Mouse (Mus musculus) ES-Bruce4 (cell line): ENCODE measurements at regions not wholly inside any gene's neighbourhood (a gene's known extent, or its start where the extent isn't known, plus 50 kb on each side); places are given as distances from the start of the nearest gene placed in this dataset.

Source experiments
- H3K27ac ChIP-seq: 2 replicates; pipeline ENCODE4 v1.5.1; 2012; ENCODE audit warnings: low read length, inconsistent platforms; ENCODE audit not compliant: insufficient read depth
- H3K27me3 ChIP-seq: 2 replicates; pipeline ENCODE4 v1.6.1; 2012; ENCODE audit warnings: mild to moderate bottlenecking, low read length, inconsistent platforms; ENCODE audit not compliant: control insufficient read depth, poor library complexity, insufficient read depth, severe bottlenecking
- H3K36me3 ChIP-seq: 2 replicates; pipeline ENCODE4 v1.6.1; 2012; ENCODE audit warnings: inconsistent platforms, mild to moderate bottlenecking, low read length, moderate library complexity; ENCODE audit not compliant: control insufficient read depth, poor library complexity, insufficient read depth, severe bottlenecking
- H3K4me1 ChIP-seq: one replicate; pipeline ENCODE4 v1.8.1; 2011; ENCODE audit warnings: low read length; ENCODE audit not compliant: control insufficient read depth, insufficient read depth
- H3K4me3 ChIP-seq: 2 replicates; pipeline ENCODE4 v1.5.1; 2011; ENCODE audit warnings: low read depth, mild to moderate bottlenecking, low read length
- H3K9ac ChIP-seq: 2 replicates; pipeline ENCODE4 v1.6.1; 2012; ENCODE audit warnings: low read depth, mild to moderate bottlenecking, inconsistent platforms; ENCODE audit not compliant: poor library complexity, severe bottlenecking
- H3K9me3 ChIP-seq: replicated peaks from 2 replicates; pipeline ENCODE4 v1.6.1; 2012; ENCODE audit warnings: mild to moderate bottlenecking, low read length, inconsistent platforms; ENCODE audit not compliant: control insufficient read depth, poor library complexity, insufficient read depth, severe bottlenecking
- CTCF ChIP-seq: IDR thresholded peaks from one replicate; pipeline ENCODE4 v1.8.1; 2011; ENCODE audit warnings: low read depth, low read length
- EP300 ChIP-seq: IDR thresholded peaks from 2 replicates; pipeline ENCODE4 v1.6.1; 2011; ENCODE audit warnings: low read depth, low read length; ENCODE audit not compliant: insufficient read depth
- POLR2A ChIP-seq: IDR thresholded peaks from one replicate; pipeline ENCODE4 v1.8.1; 2011; ENCODE audit warnings: low read length; ENCODE audit not compliant: insufficient read depth

DNA sequence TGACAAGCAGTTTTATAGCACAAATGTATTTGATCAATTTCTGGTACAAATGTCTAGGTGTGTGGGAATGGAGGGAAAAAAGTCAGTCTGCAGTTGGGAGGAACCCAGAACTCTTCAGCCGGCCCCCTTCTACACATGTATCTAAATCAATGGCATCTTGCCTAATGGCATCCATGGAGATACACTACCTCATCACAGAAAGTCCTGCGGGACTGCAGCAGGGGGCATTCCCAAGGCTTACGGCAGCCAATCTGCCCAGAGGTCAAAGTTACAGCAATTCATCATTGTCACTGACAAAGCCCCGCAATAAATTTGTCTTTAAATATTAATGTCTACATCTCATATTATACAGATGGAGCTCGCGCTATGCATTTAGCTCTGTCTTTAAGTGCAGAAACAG, 135.7 kb upstream of the Arhgap5 start:
- Histone ChIP-seq H3K9me3 (no peaks in the 10 kb centered on the region), H3K27ac (no peak overlapping the region), H3K9ac (no peak overlapping the region)

DNA sequence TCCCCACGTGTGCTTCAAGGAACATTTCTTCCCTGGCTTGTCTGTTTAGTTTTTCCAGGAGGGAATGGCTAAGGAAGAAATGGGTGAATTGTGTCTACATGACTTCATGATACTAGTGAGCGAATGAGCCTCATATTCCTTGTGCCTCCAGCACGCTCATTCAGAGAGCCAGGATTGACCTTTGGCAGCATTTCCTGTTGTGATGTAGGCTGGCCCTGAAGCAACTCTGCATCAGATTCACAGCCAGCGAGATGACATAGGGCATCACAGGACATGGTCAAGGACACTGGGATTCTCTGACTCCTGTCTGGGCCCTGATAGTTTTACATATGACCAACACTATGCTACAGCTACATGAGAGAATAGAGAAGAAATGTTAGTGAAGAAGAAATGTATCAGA, 135.3 kb upstream of the Arhgap5 start:
- Histone ChIP-seq H3K4me3 (no peak overlapping the region), H3K27me3 (no peaks in the 10 kb centered on the region), H3K9me3 (no peaks in the 10 kb centered on the region), H3K36me3 (no peaks in the 10 kb centered on the region), H3K27ac (no peak overlapping the region), H3K4me1 (no peaks in the 10 kb centered on the region), H3K9ac (no peak overlapping the region)
- TF ChIP-seq POLR2A, result no peak
- TF ChIP-seq CTCF, result no peak
- TF ChIP-seq EP300, result no peak

More for the DNA sequence above, 135.7 kb upstream of the Arhgap5 start:
- Histone ChIP-seq H3K4me1 (no peaks in the 10 kb centered on the region), H3K36me3 (no peaks in the 10 kb centered on the region), H3K4me3 (no peak overlapping the region), H3K27me3 (no peaks in the 10 kb centered on the region)
- TF ChIP-seq EP300 (no peak), CTCF (no peak), POLR2A (no peak)

DNA sequence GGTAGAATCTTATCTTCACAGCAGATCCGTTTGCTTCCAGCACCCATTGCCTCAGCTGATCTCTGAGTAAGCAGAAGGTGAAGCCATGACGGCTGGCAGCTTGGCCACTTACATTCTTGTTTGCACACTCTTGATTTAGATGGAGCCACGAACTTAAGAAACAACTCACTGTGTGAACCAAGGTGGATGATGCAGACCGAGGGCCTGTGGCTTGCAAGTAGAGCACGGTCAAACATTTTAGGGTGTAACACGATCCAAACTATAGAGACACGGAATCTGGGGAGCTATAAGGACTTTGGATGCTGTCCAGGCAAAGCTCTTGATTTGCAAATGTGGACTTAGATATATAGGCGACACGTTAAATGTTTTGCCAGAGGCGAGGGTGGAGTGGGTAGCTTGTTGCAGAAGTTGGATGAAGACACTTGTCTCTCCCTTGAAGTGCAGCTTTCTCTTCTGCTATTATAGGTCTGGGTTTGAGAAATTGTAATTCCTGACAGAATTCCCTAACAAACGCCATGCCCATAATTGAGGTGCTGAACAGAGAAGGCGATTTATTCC, 133.5 kb upstream of the Arhgap5 start:
- no peaks in the 10 kb centered on the region for H3K4me1 ChIP-seq
- H3K27me3 ChIP-seq, result no peaks in the 10 kb centered on the region
- no peaks in the 10 kb centered on the region for H3K36me3 ChIP-seq
- H3K9me3 ChIP-seq, result no peaks in the 10 kb centered on the region
- no peak overlapping the region for H3K4me3 ChIP-seq
- no peak overlapping the region for H3K27ac ChIP-seq
- no peak overlapping the region for H3K9ac ChIP-seq
- TF ChIP-seq EP300, result no peak
- no peak for TF ChIP-seq POLR2A
- TF ChIP-seq CTCF, result no peak

DNA sequence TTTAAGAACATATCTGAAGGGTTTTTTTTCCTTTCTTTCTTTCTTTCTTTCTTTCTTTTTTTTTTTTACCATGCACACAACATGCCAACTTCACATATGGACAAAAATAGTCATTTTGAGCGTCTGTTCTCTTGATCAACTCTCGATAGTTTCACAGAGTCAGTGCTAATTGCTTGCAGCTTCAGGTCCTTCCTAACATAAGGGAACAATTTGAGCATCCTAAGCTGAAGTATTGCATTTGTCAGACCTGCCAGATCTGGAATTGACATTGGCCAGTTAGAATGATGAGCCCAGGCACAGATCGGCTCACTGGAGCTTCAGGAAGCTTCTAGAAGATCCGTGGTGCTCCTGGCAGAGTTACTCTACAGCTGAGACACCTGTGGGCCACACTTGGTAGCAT, 128.7 kb upstream of the Arhgap5 start:
- Histone ChIP-seq H3K4me3 (no peak overlapping the region), H3K9ac (no peak overlapping the region), H3K36me3 (no peaks in the 10 kb centered on the region), H3K27ac (no peak overlapping the region), H3K4me1 (peaks cover 2% of the 10 kb centered on the region), H3K9me3 (no peaks in the 10 kb centered on the region), H3K27me3 (no peaks in the 10 kb centered on the region)
- TF ChIP-seq CTCF (no peak), EP300 (no peak)

DNA sequence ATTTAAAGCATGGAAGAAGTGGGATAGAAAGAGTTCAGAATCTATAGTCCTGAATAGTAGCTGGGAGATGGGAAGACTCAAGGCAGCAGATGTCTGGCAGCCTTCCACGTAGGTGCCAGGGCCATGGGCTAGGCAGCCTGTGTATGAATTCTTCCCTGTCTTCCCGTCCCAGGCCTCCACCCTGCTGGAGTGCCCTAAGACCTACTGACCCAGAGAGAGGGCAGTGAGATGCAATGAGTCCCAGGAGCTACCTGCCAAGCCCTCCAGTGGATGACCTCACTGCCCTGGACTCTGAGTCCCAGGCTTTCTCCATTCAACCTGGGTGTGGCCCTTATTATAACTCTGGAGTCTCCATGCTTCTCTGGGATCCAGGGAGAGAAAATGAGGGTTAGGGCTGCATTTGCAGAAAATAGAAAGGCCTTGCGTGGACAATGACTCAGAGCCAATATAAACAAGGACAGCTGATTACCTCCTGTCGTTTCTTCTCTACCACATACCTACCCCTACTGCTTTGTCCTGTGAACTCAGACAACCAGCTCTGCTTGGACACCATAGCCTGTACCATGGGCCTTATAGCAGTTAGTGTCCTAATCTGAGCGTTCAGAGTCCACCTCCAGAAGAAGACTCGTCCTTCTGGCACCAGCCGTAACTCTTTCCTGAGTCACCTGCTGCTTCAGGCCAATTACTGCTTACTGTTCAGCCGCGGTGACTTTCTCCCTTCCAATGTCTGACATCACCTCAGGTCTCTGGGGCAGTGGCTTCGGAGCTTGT, 126.9 kb upstream of the Arhgap5 start:
- Histone ChIP-seq H3K27ac (no peak overlapping the region), H3K9ac (no peak overlapping the region), H3K27me3 (no peaks in the 10 kb centered on the region), H3K9me3 (no peaks in the 10 kb centered on the region), H3K4me3 (no peak overlapping the region), H3K36me3 (no peaks in the 10 kb centered on the region), H3K4me1 (peaks cover 7% of the 10 kb centered on the region)
- TF ChIP-seq POLR2A, result no peak
- no peak for TF ChIP-seq EP300
- TF ChIP-seq CTCF, result no peak

DNA sequence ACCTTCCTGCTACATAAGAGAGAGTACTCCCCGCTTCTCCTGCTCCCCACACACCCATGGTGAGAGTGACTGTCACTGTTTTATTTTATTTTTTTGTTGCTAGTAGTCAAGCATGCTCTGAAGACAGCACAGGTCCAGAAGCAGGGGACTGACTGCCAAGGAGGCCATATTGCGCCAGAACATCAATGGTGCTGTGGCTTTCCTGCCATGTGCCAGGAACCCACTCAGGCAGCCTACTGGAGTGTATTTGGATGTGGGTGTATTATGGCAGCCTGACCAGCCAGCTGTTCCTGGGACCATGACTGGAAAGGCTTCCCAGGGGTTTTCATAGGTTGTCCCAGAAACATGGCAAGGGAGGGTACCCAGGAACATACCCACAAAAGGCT, 126.3 kb upstream of the Arhgap5 start:
- Histone ChIP-seq H3K9ac (no peak overlapping the region), H3K27ac (no peak overlapping the region), H3K27me3 (no peaks in the 10 kb centered on the region), H3K36me3 (no peaks in the 10 kb centered on the region), H3K9me3 (no peaks in the 10 kb centered on the region), H3K4me3 (no peak overlapping the region), H3K4me1 (peaks cover 9% of the 10 kb centered on the region)
- TF ChIP-seq CTCF (no peak), EP300 (no peak), POLR2A (no peak)
